Mouse (Mus musculus) induced T-regulatory cell, adult 2 months (primary cell): ENCODE measurements around the gene Eif3d.
A peak's percentile ranks its signal among the peaks of the same experiment; 100 is the strongest.

ENCODE experiments used
- DNase-seq: peaks from one replicate; pipeline ENCODE4 v3.0.0-alpha.2; 2012; ENCODE audit warnings: low read depth

Gene Eif3d

GRCm38 (mm10) chr15:77919441-77919840, 51.2 kb downstream of the Eif3d start:
- no peak for DNase-seq

GRCm38 (mm10) chr15:77916851-77917544, 53.6 kb downstream of the Eif3d start:
- peak; percentile 92 for DNase-seq

- DNase-seq, result no peak
Observed at GRCm38 (mm10) chr15:77915287-77915686, 55.3 kb downstream of the Eif3d start.

- DNase-seq, result no peak
Observed at GRCm38 (mm10) chr15:77914507-77914906, 56.1 kb downstream of the Eif3d start.

- DNase-seq, result no peak
Observed at GRCm38 (mm10) chr15:77913054-77913453, 57.6 kb downstream of the Eif3d start.

- DNase-seq, result no peak
Observed at GRCm38 (mm10) chr15:77912585-77912984, 58.0 kb downstream of the Eif3d start.

- DNase-seq, result no peak
Observed at GRCm38 (mm10) chr15:77912048-77912447, 58.6 kb downstream of the Eif3d start.

GRCm38 (mm10) chr15:77911065-77911464, 59.5 kb downstream of the Eif3d start:
- DNase-seq, result no peak
